Mouse (Mus musculus) layer of hippocampus, adult 11-12 months (tissue): ENCODE results near the gene Gpr107.
"Not testable (repeated sequence)": the region's sequence is repeated elsewhere in the genome, so short reads cannot be mapped to it uniquely, and the experiment has no call there.

Source experiments
- DNase-seq: peaks from one replicate; pipeline ENCODE4 v3.0.0; 2022; ENCODE audit warnings: low spot score

Gpr107 gene

DNA sequence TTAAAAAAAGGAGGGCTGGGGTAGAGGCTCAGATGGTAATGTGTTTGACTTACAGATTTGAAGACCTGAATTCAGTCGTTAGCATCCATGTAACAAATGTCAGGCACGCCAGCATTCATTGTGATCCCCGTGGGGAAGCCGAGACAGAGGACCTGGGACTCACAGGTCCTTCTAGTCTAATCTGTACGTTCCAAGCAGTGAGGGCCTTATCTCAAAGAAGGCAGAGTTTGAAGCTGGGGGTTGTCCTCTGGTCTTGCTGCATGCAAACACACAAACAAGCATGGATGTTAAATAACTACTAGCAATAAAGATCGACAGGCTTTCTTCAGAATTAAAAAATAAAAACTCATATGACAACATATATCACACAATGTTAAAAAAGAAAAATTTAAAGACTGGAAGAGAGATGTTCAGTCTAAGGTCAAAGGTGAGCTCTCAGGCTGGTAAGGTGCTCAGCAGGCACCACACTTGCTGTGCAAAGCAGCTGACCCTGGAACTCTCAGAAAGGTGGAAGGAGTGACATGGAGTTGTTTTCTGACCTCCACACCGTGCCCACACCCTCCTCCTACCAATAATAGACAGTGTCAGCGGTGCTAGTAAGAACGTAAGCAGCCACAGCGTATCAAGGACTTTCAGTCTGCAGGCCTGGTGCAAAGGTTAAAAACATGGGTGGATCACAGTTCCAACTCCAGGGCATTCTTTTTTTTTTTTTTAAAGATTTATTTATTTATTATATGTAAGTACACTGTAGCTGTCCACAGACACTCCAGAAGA, 8.2 kb downstream of the Gpr107 start:
- no peak for DNase-seq

- no peak for DNase-seq
Measured at GRCm38 (mm10) chr2:31161620-31162019, 9.5 kb downstream of the Gpr107 start.

- no peak for DNase-seq
Measured at GRCm38 (mm10) chr2:31163361-31164118, 11.4 kb downstream of the Gpr107 start.

DNA sequence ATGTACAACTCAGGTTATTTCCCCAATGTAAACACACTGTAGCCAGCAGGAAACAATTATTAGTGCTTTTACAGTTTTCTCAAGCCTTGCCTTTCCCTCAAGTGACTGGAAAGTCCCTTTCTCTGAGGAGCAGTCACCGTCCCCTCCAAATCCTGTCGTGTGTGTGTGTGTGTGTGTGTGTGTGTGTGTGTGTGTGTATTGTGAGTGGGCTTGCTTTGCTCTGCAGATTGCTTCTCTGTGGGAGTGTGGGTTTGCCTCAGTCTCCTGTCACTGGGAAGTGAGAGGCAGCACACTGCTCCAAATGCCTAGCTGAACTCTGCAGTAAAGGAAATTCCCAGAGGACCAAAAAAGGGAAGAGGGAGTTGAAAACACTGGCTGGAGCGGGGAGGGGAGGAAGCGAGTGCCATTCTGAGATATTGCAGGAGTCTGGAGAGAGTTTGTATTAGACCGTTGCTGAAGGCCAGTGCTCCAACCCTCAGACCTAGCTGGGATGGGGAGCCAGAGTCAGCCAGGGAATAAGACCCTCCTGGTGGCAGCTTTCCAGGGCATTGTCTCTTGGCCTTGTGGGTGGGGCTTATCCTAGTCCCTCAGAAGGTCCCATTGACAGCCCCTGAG, 12.8 kb downstream of the Gpr107 start:
- DNase-seq, result no peak

DNA sequence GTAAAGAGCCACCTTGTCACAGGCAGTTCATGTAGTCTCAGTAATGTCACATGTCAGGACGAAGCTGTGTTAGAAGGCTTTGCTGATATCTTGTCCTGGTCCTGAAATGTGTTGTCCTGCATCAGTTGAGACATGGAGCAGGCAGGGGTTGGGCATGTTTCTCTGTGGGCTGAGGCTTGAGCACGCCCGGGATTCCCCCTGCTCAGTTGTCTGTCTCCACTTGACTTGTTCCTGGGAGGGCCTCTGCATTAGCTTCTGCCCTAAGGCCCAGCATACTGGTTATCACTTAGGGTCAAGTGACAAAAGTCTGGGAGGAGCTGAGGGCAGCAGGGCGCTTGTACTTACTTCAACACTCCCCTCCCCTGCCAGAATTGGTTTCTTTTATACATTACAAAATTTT, 13.4 kb downstream of the Gpr107 start:
- DNase-seq, result no peak

DNA sequence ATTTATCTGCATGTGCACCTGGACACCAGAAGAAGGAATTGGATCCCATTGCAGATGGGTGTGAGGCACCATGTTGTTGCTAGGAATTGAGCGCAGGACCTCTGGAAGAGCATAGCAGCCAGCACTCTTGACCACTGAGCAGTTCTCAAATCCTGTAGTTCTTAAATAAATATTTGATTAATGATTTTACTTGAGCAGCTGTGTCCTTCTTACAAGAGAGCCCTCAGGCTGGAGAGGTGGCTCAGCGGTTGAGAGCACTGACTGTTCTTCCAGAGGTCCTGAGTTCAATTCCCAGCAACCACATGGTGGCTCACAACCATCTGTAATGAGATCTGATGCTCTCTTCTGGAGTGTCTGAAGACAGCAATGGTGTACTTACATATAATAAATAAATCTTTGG, 15.5 kb downstream of the Gpr107 start:
- DNase-seq, result not testable (repeated sequence)

DNA sequence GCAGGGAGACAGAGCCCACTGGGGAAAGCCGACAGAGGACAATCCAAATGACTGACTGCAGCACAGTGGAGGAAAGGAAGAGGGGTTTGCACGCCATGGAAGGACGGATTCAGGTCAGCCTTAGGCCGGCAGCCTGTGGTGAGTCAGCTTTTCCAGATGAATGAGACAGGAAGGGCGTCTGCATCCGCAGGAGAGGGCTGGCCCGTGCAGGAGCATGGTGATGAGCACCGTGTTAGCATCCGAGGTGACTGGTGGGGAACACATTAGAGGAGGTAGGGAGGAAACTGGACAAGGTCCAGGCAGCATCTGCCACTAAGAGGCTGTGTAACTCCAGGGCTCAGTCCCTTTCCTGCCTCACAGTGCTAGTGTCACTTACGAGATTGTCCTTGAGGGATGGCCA, 16.9 kb downstream of the Gpr107 start:
- no peak for DNase-seq

DNA sequence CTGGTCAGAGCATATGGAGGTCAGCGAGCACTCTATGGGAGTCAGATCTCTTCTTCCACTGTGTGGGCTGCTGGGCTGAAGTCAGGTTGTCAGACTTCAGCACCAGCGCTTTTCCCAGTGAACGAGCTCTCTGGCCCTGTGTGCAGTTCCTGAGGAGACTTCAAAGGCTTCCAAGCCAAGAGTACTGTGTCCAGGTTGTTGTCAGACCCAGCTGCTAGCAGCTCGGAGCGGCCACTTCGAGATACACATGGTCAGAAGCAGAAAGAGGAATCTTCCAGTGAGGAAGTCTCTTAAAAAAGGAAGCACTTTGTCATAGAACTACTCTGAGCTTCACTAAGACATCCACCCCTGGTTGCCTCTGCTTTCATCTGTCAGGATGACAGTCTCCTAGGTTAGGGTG, 18.0 kb downstream of the Gpr107 start:
- no peak for DNase-seq

GRCm38 (mm10) chr2:31172001-31172400, 19.9 kb downstream of the Gpr107 start:
- DNase-seq, result peak; percentile 25

DNA sequence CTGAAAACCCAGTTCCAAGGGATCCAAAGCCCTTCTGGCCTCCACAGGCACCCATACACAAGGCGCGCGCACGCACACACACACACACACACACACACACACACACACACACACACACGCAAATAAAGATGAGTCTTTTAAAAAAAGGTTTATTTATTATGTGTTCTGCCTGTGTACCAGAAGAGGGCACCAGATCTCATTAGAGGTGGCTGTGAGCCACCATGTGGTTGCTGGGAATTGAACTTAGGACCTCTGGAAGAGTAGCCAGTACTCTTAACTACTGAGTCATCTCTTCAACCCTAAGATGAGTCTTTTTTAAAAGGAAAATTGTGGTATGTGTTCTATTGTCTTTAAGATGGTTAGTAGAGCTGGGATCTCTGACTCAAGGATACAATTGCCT, 20.4 kb downstream of the Gpr107 start:
- DNase-seq, result no peak

- DNase-seq, result no peak
Measured at GRCm38 (mm10) chr2:31173290-31173689, 21.2 kb downstream of the Gpr107 start.

- not testable (repeated sequence) for DNase-seq
Measured at GRCm38 (mm10) chr2:31178593-31178992, 26.5 kb downstream of the Gpr107 start.

- DNase-seq, result no peak
Measured at GRCm38 (mm10) chr2:31179471-31179870, 27.4 kb downstream of the Gpr107 start.

- DNase-seq, result no peak
Measured at GRCm38 (mm10) chr2:31180081-31180551, 28.0 kb downstream of the Gpr107 start.

DNA sequence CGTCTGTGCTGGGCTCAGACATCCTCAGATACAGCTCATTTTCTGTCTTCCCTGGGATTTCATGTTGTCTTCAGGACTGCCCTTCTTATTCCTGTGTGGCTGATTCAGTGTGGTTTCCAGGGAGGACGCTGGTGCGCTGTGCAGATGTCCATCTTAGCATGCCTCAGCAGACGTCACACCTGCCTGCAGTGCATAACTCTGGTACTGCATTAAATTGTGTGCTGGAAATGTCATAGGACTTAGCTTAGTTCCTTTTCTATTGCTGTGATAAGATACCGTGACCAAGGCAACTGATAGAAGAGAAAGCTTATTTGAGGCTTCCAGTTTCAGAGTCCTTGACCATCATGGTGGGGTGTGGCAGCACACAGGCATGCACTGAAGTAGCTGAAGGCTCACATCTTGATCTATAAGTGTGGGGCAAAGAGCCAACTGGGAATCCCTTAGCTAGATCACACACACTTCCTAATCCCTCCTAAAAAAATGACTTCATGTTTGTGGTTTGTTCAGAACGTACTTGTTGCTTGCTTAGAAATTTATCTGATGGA, 30.7 kb downstream of the Gpr107 start:
- no peak for DNase-seq

- DNase-seq, result no peak
Measured at GRCm38 (mm10) chr2:31183830-31184229, 31.7 kb downstream of the Gpr107 start.

DNA sequence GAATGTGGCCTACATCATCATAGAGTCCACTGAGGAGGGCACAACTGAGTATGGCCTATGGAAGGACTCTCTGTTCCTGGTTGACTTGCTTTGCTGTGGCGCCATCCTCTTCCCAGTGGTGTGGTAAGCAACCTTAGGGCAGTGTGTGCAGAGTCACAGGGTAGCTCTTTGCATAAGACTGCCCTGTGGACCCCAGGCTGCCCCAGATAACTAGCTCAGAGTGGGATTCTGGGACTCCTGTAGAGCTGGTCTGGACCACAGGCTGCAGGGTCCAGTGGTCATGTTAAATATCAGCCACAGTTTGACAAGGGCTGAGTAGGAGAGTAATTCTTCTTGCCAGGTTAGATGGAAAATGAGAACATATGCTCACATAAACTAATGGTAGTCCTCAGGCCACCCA, 36.6 kb downstream of the Gpr107 start:
- DNase-seq, result no peak

DNA sequence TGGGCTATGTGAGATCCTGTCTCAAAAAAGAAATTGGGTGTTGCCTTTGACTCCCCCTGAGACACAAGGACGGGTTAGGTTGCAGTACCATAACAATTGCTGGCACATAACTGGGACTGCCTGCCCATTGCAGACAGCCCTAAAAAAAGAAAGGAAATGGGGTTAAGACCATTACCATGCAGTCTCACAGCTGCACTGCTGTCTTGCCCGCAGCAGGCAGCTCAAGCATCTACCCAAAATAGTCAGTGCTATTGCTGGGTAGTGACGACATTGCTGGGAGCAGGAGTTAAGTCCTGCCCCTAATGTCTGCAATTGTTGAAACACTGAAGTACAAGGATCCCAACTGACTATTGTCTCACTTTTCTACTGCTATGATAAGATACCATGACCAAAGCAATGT, 37.5 kb downstream of the Gpr107 start:
- no peak for DNase-seq

GRCm38 (mm10) chr2:31191765-31192164, 39.6 kb downstream of the Gpr107 start:
- DNase-seq, result no peak

- peak; percentile 52 for DNase-seq
Measured at GRCm38 (mm10) chr2:31194356-31195021, 42.4 kb downstream of the Gpr107 start.

DNA sequence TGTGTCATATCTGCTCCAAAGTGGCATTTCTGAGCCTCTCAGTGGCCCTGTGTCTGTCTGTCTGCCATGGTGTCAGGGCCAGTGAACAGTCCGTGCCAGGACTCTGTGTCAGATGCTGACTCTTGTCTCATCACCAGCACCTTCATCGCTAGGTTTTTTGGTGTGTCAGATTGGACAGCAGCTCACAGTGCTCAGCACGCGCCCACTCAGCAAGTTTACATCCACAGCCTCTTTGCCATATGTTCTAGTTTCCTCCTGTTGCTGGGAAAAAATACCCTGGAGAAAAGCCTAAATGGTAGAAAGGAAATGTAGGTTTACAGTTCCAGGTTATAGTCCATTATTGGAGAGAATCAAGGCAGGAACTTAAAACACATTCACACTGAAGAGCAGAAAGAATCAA, 46.5 kb downstream of the Gpr107 start:
- DNase-seq, result peak; percentile 42

DNA sequence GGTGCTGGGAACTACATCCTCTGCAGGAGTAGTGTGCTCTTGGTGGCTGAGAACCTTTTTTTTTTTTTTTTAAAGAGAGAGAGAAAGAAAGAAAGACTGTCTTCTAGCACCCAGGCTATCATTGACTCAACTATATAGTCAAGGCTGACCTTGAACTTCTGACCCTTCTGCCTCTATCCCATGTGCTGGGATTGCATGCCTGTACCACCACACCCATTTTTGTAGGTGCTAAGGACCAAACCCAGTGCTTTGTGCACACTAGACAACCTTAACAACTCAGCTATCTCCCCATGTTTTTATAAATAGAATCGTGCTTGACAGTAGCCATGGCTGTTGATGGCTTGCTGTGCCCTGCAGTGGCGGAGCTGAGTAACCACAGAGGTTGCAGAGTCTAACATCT, 47.9 kb downstream of the Gpr107 start:
- DNase-seq, result no peak
